Mouse (Mus musculus) heart, postnatal 25 days (tissue): ENCODE measurements around the gene Cenpj. TPM values are rescaled to one million over a fixed set of nuclear protein-coding genes. Genes with fewer than 3 reads are reported as not detected.

Experiments used
- DNase-seq: peaks from one replicate; pipeline ENCODE4 v3.0.0; 2022; ENCODE audit warnings: low spot score
- intact Hi-C: fragments of 180-260 bp; cut with DNase I; formaldehyde crosslinking; loops from one replicate; pipeline ENCODE4 v1.15.1; 2025
- total RNA-seq, 2 experiments: library from RNA; stranded (reverse); gene quantifications; 2 replicates each; pipeline ENCODE4 v1.2.3; 2021

Cenpj gene
- total RNA-seq, 2 experiments from 2014 or later, result 2.5 to 4.2 TPM

- no peak for DNase-seq
- intact Hi-C loops, result no loop called here
Observed at GRCm38 (mm10) chr14:56553331-56553730, 21.9 kb downstream of the Cenpj start.

- DNase-seq, result no peak
Observed at GRCm38 (mm10) chr14:56552924-56553323, 22.3 kb downstream of the Cenpj start.

GRCm38 (mm10) chr14:56550960-56551359 is 24.3 kb downstream of the Cenpj start:
- intact Hi-C loops, result no loop called here
- DNase-seq, result no peak

More at GRCm38 (mm10) chr14:56552924-56553323, 22.3 kb downstream of the Cenpj start:
- intact Hi-C loops, result no loop called here

- DNase-seq, result no peak
- intact Hi-C loops, result no loop called here
Observed at GRCm38 (mm10) chr14:56545491-56545890, 29.7 kb downstream of the Cenpj start.

- intact Hi-C loops, result no loop called here
Observed at GRCm38 (mm10) chr14:56544946-56545345, 30.3 kb downstream of the Cenpj start.

GRCm38 (mm10) chr14:56530788-56531187 is 44.4 kb downstream of the Cenpj start:
- intact Hi-C loops, result no loop called here
- no peak for DNase-seq

More at GRCm38 (mm10) chr14:56544946-56545345, 30.3 kb downstream of the Cenpj start:
- DNase-seq, result no peak

GRCm38 (mm10) chr14:56514775-56515174 is 60.5 kb downstream of the Cenpj start:
- DNase-seq, result no peak
- intact Hi-C loops, result no loop called here

GRCm38 (mm10) chr14:56512084-56512483 is 63.1 kb downstream of the Cenpj start:
- no peak for DNase-seq

GRCm38 (mm10) chr14:56506743-56507142 is 68.5 kb downstream of the Cenpj start:
- DNase-seq, result no peak
- intact Hi-C loops, result no loop called here

More at GRCm38 (mm10) chr14:56512084-56512483, 63.1 kb downstream of the Cenpj start:
- intact Hi-C loops, result no loop called here

GRCm38 (mm10) chr14:56502407-56502806 is 72.8 kb downstream of the Cenpj start:
- DNase-seq, result no peak
- intact Hi-C loops, result no loop called here

GRCm38 (mm10) chr14:56489806-56490205 is 85.4 kb downstream of the Cenpj start:
- intact Hi-C loops, result no loop called here

More at GRCm38 (mm10) chr14:56489806-56490205, 85.4 kb downstream of the Cenpj start:
- no peak for DNase-seq

Other genes with a start within 250 kb of the Cenpj start
- not detected for gene Atp12a, start 210.4 kb downstream of the Cenpj start, total RNA-seq
- gene Rnf17, start 172.8 kb downstream of the Cenpj start, total RNA-seq, result under 1 TPM; 0.29 to 0.36 TPM
- gene Parp4, start 194 bp upstream of the Cenpj start, total RNA-seq, result 10 to 100 TPM; 23.8 to 25.6 TPM
- 10 to 100 TPM; 23.8 to 26.1 TPM for gene Mphosph8, start 92.8 kb upstream of the Cenpj start, total RNA-seq
- 10 to 100 TPM; 13.1 to 14.6 TPM for gene Pspc1, start 202.9 kb upstream of the Cenpj start, total RNA-seq
- 10 to 100 TPM; 20.5 to 22.4 TPM for gene Zmym5, start 236.3 kb upstream of the Cenpj start, total RNA-seq